Mouse (Mus musculus): Measurements from ENCODE around the gene Dpagt1.

GRCm38 (mm10) chr9:44325768-44326370 is at the start of gene Dpagt1:
- no peak for TF ChIP-seq GATA1 (IDR thresholded peaks at IDR 0.05; ENCODE audit: borderline replicate concordance, low read length)
- TF ChIP-seq FLI1 (IDR thresholded peaks at IDR 0.05; ENCODE audit: low read length) = no peak
